Mouse (Mus musculus): ENCODE results near the gene Wnt9a. TPM values are rescaled to one million over a fixed set of nuclear protein-coding genes. Genes with fewer than 3 reads are reported as not detected.
A peak's percentile ranks its signal among the peaks of the same experiment; 100 is the strongest.

The Wnt9a gene
- polyA plus RNA-seq, 1 experiment from 2014 or later, result 1.6 TPM

- peaks cover 5% of the 10 kb centered on the region; the same call in 1 of the 2 replicates for H3K4me1 ChIP-seq (ENCODE audit: control insufficient read depth, insufficient read depth, low read length)
- no peak overlapping the region for H3K4me3 ChIP-seq (ENCODE audit: low read depth, low read length)
- no peak overlapping the region for H3K4me2 ChIP-seq
- no peak for ATAC-seq (replicated peaks; ENCODE audit: insufficient number of reproducible peaks, low FRiP score, low TSS enrichment)
- H3K27ac ChIP-seq (ENCODE audit: low read depth, low read length), result no peak overlapping the region
- H3K27me3 ChIP-seq (ENCODE audit: control insufficient read depth, insufficient read depth, low read length), result peaks cover 54% of the 10 kb centered on the region
- no peak overlapping the region for H3K9ac ChIP-seq (ENCODE audit: low read depth, low read length)
- peaks cover 3% of the 10 kb centered on the region for H3K9me3 ChIP-seq (replicated peaks; ENCODE audit: control insufficient read depth, low read length)
- 26% methylated on average over 6 of the region's 6 CpGs for WGBS (ENCODE audit: insufficient replicate concordance)
- H3K36me3 ChIP-seq (ENCODE audit: control insufficient read depth, insufficient read depth, low read length), result no peaks in the 10 kb centered on the region
Observed at GRCm38 (mm10) chr11:59266727-59267126, 40.0 kb upstream of the Wnt9a start.

DNA sequence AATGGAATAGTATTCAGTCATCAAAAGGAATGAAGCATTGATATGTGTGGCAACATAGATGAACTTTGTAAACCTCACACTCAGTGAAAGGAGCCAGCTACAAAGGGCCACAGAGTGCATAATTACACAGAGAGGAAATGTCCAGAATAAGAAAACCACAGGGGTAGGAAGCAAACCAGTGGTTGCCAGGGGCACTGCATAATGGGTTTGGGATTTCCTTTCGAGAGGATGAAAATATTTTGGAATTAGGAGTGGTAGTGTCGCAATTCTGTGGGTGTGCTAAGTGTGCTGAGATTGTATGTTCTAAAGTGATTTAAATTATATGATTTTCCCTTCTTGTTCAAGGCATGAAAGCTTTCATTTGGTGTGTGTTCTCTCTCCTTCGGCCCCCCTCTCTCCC is 32.5 kb upstream of the Wnt9a start:
- WGBS (ENCODE audit: insufficient replicate concordance), result 57% methylated on average over 3 of the region's 3 CpGs
- Histone ChIP-seq H3K9me3 (replicated peaks; ENCODE audit: control insufficient read depth, low read length) (no peaks in the 10 kb centered on the region), H3K27ac (ENCODE audit: low read depth, low read length) (no peak overlapping the region), H3K4me2 (no peak overlapping the region), H3K9ac (ENCODE audit: low read depth, low read length) (no peak overlapping the region), H3K4me1 (ENCODE audit: control insufficient read depth, insufficient read depth, low read length) (no peaks in the 10 kb centered on the region), H3K27me3 (ENCODE audit: control insufficient read depth, insufficient read depth, low read length) (peaks cover 33% of the 10 kb centered on the region), H3K36me3 (ENCODE audit: control insufficient read depth, insufficient read depth, low read length) (no peaks in the 10 kb centered on the region), H3K4me3 (ENCODE audit: low read depth, low read length) (no peak overlapping the region)
- ATAC-seq (replicated peaks; ENCODE audit: insufficient number of reproducible peaks, low FRiP score, low TSS enrichment), result no peak

DNA sequence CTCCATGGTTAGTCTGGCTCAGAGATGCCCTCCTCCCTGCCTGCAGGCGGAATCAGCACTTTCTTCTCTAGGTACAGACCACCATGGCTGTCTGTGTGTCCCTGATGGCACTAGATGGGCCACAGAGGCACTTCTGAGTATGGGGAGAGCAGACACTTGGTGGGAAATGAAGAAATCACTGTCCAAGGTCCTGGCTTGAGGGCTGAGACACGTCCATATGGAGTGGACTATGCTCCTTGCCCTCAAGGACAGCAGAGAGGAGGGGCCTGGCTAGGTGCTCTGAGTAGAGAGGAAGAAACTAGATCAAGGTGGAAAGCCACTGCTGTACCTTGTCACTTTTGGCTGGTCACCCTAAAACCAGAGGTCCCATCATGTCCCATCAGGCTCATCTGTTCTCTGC is 29.9 kb upstream of the Wnt9a start:
- no peak overlapping the region for H3K4me2 ChIP-seq
- no peak overlapping the region for H3K4me3 ChIP-seq (ENCODE audit: low read depth, low read length)
- 28% methylated on average over 2 of the region's 2 CpGs for WGBS (ENCODE audit: insufficient replicate concordance)
- no peak overlapping the region for H3K9ac ChIP-seq (ENCODE audit: low read depth, low read length)
- no peak overlapping the region for H3K27ac ChIP-seq (ENCODE audit: low read depth, low read length)
- peaks cover 41% of the 10 kb centered on the region for H3K27me3 ChIP-seq (ENCODE audit: control insufficient read depth, insufficient read depth, low read length)
- H3K9me3 ChIP-seq (replicated peaks; ENCODE audit: control insufficient read depth, low read length), result no peaks in the 10 kb centered on the region
- no peaks in the 10 kb centered on the region for H3K4me1 ChIP-seq (ENCODE audit: control insufficient read depth, insufficient read depth, low read length)
- H3K36me3 ChIP-seq (ENCODE audit: control insufficient read depth, insufficient read depth, low read length), result no peaks in the 10 kb centered on the region
- no peak for ATAC-seq (replicated peaks; ENCODE audit: insufficient number of reproducible peaks, low FRiP score, low TSS enrichment)

DNA sequence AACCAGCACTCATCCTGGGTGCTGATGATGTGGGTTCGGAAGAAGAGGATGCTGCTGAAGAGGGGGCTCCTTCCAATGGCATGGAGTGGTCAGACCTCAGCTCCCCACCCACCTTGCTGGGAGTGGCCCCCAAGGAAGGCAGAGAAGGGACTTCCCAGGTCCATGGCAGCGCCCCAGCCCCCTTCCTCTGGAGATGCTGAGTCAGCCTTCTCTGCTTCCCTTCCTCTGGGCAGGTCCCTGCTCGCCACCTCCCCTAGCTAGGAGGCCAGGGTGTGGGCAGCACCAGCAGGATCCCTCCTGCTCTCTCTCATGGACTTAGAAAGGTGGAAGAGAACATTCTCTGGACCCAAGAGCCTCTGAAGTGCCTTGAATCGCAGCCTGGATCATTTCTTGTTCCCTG is 28.7 kb upstream of the Wnt9a start:
- Histone ChIP-seq H3K4me2 (no peak overlapping the region), H3K9me3 (replicated peaks; ENCODE audit: control insufficient read depth, low read length) (no peaks in the 10 kb centered on the region), H3K4me1 (ENCODE audit: control insufficient read depth, insufficient read depth, low read length) (no peaks in the 10 kb centered on the region), H3K9ac (ENCODE audit: low read depth, low read length) (no peak overlapping the region), H3K36me3 (ENCODE audit: control insufficient read depth, insufficient read depth, low read length) (no peaks in the 10 kb centered on the region), H3K4me3 (ENCODE audit: low read depth, low read length) (no peak overlapping the region), H3K27me3 (ENCODE audit: control insufficient read depth, insufficient read depth, low read length) (peaks cover 49% of the 10 kb centered on the region), H3K27ac (ENCODE audit: low read depth, low read length) (no peak overlapping the region)
- 61% methylated on average over 4 of the region's 4 CpGs for WGBS (ENCODE audit: insufficient replicate concordance)
- no peak for ATAC-seq (replicated peaks; ENCODE audit: insufficient number of reproducible peaks, low FRiP score, low TSS enrichment)

DNA sequence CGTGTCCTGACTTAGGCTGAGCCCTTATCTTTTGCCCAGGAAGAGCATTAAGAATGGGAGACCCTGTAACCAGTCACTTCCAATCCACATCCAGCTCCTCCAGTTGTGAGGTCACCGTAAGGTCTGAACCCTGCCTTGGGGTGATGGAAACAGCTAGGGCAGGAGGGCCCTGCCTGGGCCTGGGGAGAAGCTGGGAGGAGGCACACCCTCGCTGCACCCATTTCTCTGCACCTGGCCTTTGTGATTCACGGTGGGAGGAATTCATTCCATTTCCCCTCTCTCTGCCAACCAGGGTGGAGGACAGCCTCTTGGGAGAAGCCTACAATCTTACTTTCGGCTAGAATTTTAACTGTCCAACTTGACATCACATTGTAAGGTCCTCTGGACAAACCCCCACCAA is 24.6 kb upstream of the Wnt9a start:
- no peak overlapping the region for H3K27ac ChIP-seq (ENCODE audit: low read depth, low read length)
- no peaks in the 10 kb centered on the region for H3K36me3 ChIP-seq (ENCODE audit: control insufficient read depth, insufficient read depth, low read length)
- WGBS (ENCODE audit: insufficient replicate concordance), result 51% methylated on average over 5 of the region's 5 CpGs
- H3K9me3 ChIP-seq (replicated peaks; ENCODE audit: control insufficient read depth, low read length), result no peaks in the 10 kb centered on the region
- H3K4me2 ChIP-seq, result no peak overlapping the region
- peaks cover 65% of the 10 kb centered on the region for H3K27me3 ChIP-seq (ENCODE audit: control insufficient read depth, insufficient read depth, low read length)
- H3K9ac ChIP-seq (ENCODE audit: low read depth, low read length), result no peak overlapping the region
- ATAC-seq (replicated peaks; ENCODE audit: insufficient number of reproducible peaks, low FRiP score, low TSS enrichment), result no peak
- H3K4me1 ChIP-seq (ENCODE audit: control insufficient read depth, insufficient read depth, low read length), result no peaks in the 10 kb centered on the region
- H3K4me3 ChIP-seq (ENCODE audit: low read depth, low read length), result no peak overlapping the region

GRCm38 (mm10) chr11:59282933-59283332 is 23.8 kb upstream of the Wnt9a start:
- Histone ChIP-seq H3K27me3 (ENCODE audit: control insufficient read depth, insufficient read depth, low read length) (peaks cover 71% of the 10 kb centered on the region), H3K27ac (ENCODE audit: low read depth, low read length) (no peak overlapping the region), H3K9me3 (replicated peaks; ENCODE audit: control insufficient read depth, low read length) (no peaks in the 10 kb centered on the region), H3K9ac (ENCODE audit: low read depth, low read length) (no peak overlapping the region), H3K36me3 (ENCODE audit: control insufficient read depth, insufficient read depth, low read length) (no peaks in the 10 kb centered on the region), H3K4me3 (ENCODE audit: low read depth, low read length) (no peak overlapping the region), H3K4me1 (ENCODE audit: control insufficient read depth, insufficient read depth, low read length) (no peaks in the 10 kb centered on the region), H3K4me2 (no peak overlapping the region)
- no peak for ATAC-seq (replicated peaks; ENCODE audit: insufficient number of reproducible peaks, low FRiP score, low TSS enrichment)
- WGBS (ENCODE audit: insufficient replicate concordance), result 77% methylated on average over 10 of the region's 10 CpGs

- Histone ChIP-seq H3K4me3 (ENCODE audit: low read depth, low read length) (no peak overlapping the region), H3K4me1 (ENCODE audit: control insufficient read depth, insufficient read depth, low read length) (no peaks in the 10 kb centered on the region), H3K4me2 (no peak overlapping the region), H3K36me3 (ENCODE audit: control insufficient read depth, insufficient read depth, low read length) (no peaks in the 10 kb centered on the region), H3K27me3 (ENCODE audit: control insufficient read depth, insufficient read depth, low read length) (peaks cover 78% of the 10 kb centered on the region), H3K9ac (ENCODE audit: low read depth, low read length) (no peak overlapping the region), H3K27ac (ENCODE audit: low read depth, low read length) (no peak overlapping the region), H3K9me3 (replicated peaks; ENCODE audit: control insufficient read depth, low read length) (no peaks in the 10 kb centered on the region)
- 13% methylated on average over 14 of the region's 14 CpGs for WGBS (ENCODE audit: insufficient replicate concordance)
- no peak for ATAC-seq (replicated peaks; ENCODE audit: insufficient number of reproducible peaks, low FRiP score, low TSS enrichment)
Observed at GRCm38 (mm10) chr11:59284146-59284545, 22.6 kb upstream of the Wnt9a start.

DNA sequence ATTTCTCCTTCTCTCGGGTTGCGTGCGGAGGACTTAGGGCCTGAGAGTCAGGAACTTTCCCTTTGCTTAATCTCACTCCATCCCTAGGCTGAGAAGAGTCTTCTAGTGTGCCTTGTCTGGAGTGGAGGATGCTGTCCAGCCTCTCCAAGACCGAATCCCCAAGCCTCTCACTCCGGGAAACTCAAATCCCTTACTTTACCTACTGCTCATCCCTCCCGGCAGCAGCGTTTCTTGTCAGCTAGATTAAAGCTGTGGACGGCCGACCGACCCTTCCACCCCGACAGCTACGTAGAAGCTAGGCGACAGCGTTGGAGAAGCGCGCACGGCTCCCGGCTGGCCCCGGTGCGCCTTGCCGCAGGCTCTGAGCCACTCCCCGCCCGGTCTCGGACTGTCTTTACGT is 17.0 kb upstream of the Wnt9a start:
- peaks cover 90% of the 10 kb centered on the region for H3K27me3 ChIP-seq (ENCODE audit: control insufficient read depth, insufficient read depth, low read length)
- no peaks in the 10 kb centered on the region for H3K9me3 ChIP-seq (replicated peaks; ENCODE audit: control insufficient read depth, low read length)
- no peak overlapping the region for H3K4me3 ChIP-seq (ENCODE audit: low read depth, low read length)
- ATAC-seq (replicated peaks; ENCODE audit: insufficient number of reproducible peaks, low FRiP score, low TSS enrichment), result no peak
- WGBS (ENCODE audit: insufficient replicate concordance), result 1% methylated on average over 25 of the region's 25 CpGs
- no peak overlapping the region for H3K27ac ChIP-seq (ENCODE audit: low read depth, low read length)
- no peaks in the 10 kb centered on the region for H3K36me3 ChIP-seq (ENCODE audit: control insufficient read depth, insufficient read depth, low read length)
- H3K4me1 ChIP-seq (ENCODE audit: control insufficient read depth, insufficient read depth, low read length), result no peaks in the 10 kb centered on the region
- no peak overlapping the region for H3K4me2 ChIP-seq
- H3K9ac ChIP-seq (ENCODE audit: low read depth, low read length), result no peak overlapping the region

DNA sequence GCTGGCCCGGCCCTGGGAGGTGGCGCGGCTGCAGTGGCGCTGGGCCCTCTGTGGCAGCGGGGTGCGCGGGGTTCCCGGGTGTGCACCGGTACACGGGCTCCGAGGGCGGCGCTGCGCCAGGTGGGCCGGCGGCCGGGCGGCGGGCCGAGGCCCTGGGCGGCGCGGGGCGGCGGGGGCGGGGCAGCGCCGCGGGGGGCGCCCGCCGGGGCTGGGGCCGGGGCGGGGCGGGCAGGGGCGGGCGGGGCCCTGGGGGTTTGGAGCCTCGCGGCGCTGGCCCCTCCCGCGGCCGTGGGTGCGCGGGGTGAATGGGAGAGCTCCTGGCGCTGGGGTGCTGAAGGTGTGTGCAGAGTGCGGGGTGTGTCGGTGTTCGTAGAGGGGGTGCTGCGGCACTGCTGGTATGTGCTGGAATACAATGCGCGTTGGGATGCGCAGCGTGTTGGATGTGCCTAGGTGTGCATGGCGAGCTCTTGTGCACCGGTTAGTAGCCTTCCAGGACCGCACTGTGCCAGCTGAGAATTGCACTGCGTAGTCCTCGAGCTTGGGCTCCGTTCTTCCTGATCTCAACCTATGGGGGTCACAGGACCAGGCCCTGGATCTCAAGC is 15.9 kb upstream of the Wnt9a start, which contains the start of gene Wnt3a:
Gene Wnt3a (minus strand): TSS at position 51 of the 602 bp plus-strand sequence.
- Histone ChIP-seq H3K9ac (ENCODE audit: low read depth, low read length) (no peak within 1 kb of the TSS), H3K27ac (ENCODE audit: low read depth, low read length) (no peak within 1 kb of the TSS), H3K4me1 (ENCODE audit: control insufficient read depth, insufficient read depth, low read length) (no peaks in the 10 kb centered on the region), H3K4me2 (peak within 1 kb of the TSS; percentile 56), H3K36me3 (ENCODE audit: control insufficient read depth, insufficient read depth, low read length) (no peaks in the 10 kb centered on the region), H3K27me3 (ENCODE audit: control insufficient read depth, insufficient read depth, low read length) (peaks cover 87% of the 10 kb centered on the region), H3K4me3 (ENCODE audit: low read depth, low read length) (peak within 1 kb of the TSS; percentile 24; the same call in 1 of the 2 replicates), H3K9me3 (replicated peaks; ENCODE audit: control insufficient read depth, low read length) (no peaks in the 10 kb centered on the region)
- ATAC-seq (replicated peaks; ENCODE audit: insufficient number of reproducible peaks, low FRiP score, low TSS enrichment), result no peak
- WGBS (ENCODE audit: insufficient replicate concordance), result 4% methylated on average over 36 of the region's 60 CpGs
